Mouse (Mus musculus) C2C12 (cell line): ENCODE data around the gene Lsm12. TPM values are rescaled to one million over a fixed set of nuclear protein-coding genes. Genes with fewer than 3 reads are reported as not detected.

Source experiments
- H3K27me3 ChIP-seq: one replicate; pipeline ENCODE4 v1.6.1; 2011; ENCODE audit not compliant: control insufficient read depth, insufficient read depth, insufficient read length
- H3K36me3 ChIP-seq: one replicate; pipeline ENCODE4 v1.6.1; 2011; ENCODE audit not compliant: control insufficient read depth, insufficient read depth
- H3K4me3 ChIP-seq: one replicate; pipeline ENCODE4 v1.5.1; 2011; ENCODE audit warnings: mild to moderate bottlenecking, control low read depth; ENCODE audit not compliant: poor library complexity, insufficient read depth, severe bottlenecking
- H3K79me2 ChIP-seq: one replicate; pipeline ENCODE4 v1.6.1; 2011; ENCODE audit not compliant: control insufficient read depth, insufficient read depth
- H3K79me3 ChIP-seq: one replicate; pipeline ENCODE4 v1.6.1; 2011; ENCODE audit warnings: low read depth, control low read depth
- H3ac ChIP-seq: one replicate; pipeline ENCODE3; 2011; ENCODE audit warnings: low read depth; ENCODE audit not compliant: control insufficient read depth, insufficient read length
- CEBPB ChIP-seq: IDR thresholded peaks from one replicate; pipeline ENCODE4 v1.6.1; 2011; ENCODE audit warnings: low read depth, mild to moderate bottlenecking, control low read depth, moderate library complexity
- CTCF ChIP-seq: IDR thresholded peaks from one replicate; pipeline ENCODE4 v1.5.1; 2011; ENCODE audit not compliant: control insufficient read depth, insufficient read depth, insufficient read length
- FOSL1 ChIP-seq: IDR thresholded peaks from one replicate; pipeline ENCODE4 v1.8.0; 2011; ENCODE audit warnings: mild to moderate bottlenecking, low read length; ENCODE audit not compliant: poor library complexity, insufficient read depth, severe bottlenecking
- MAX ChIP-seq: IDR thresholded peaks from one replicate; pipeline ENCODE4 v1.6.1; 2011; ENCODE audit warnings: mild to moderate bottlenecking, control low read depth
- MYOD1 ChIP-seq: IDR thresholded peaks from one replicate; pipeline ENCODE4 v1.6.1; 2011; ENCODE audit warnings: low read depth; ENCODE audit not compliant: control insufficient read depth, insufficient read length
- MYOG ChIP-seq: IDR thresholded peaks from one replicate; pipeline ENCODE4 v1.6.1; 2011; ENCODE audit not compliant: control insufficient read depth, insufficient read length; ENCODE audit errors: extremely low read depth
- USF1 ChIP-seq: IDR thresholded peaks from one replicate; pipeline ENCODE4 v1.6.1; 2011; ENCODE audit warnings: low read depth, mild to moderate bottlenecking, control low read depth, moderate library complexity
- microRNA-seq: library from miRNA; unstranded; fragments of <30 nt; microRNA quantifications from one replicate; pipeline ENCODE4, GENCODE M21; 2019; ENCODE audit warnings: borderline microRNAs expressed
- polyA plus RNA-seq: library from polyadenylated mRNA; unstranded; fragments of >200 nt; fragmentation: generic; extraction: Trizol; gene quantifications from one replicate; pipeline ENCODE4 v1.2.1, GENCODE M21; 2012; ENCODE audit warnings: missing spikeins

Gene Lsm12
- polyA plus RNA-seq, 1 experiment = 43.0 TPM

- TF ChIP-seq CTCF (no peak), MYOD1 (no peak), FOSL1 (no peak), MAX (no peak), CEBPB (no peak), MYOG (no peak), USF1 (no peak)
- Histone ChIP-seq H3K79me2 (no peaks in the 10 kb centered on the region), H3K27me3 (peaks cover 13% of the 10 kb centered on the region), H3K79me3 (no peaks in the 10 kb centered on the region), H3K36me3 (no peaks in the 10 kb centered on the region), H3K4me3 (no peak overlapping the region), H3ac (no peak overlapping the region)
Measured at GRCm38 (mm10) chr11:102140508-102140907, 44.6 kb downstream of the Lsm12 start.

GRCm38 (mm10) chr11:102138447-102138740 lies 46.7 kb downstream of the Lsm12 start:
- TF ChIP-seq CTCF (peak; percentile 80), USF1 (no peak), CEBPB (no peak)
- Histone ChIP-seq H3K36me3 (no peaks in the 10 kb centered on the region), H3ac (no peak overlapping the region), H3K79me2 (no peaks in the 10 kb centered on the region), H3K4me3 (no peak overlapping the region), H3K79me3 (no peaks in the 10 kb centered on the region), H3K27me3 (peaks cover 9% of the 10 kb centered on the region)

GRCm38 (mm10) chr11:102137625-102138446 lies 47.3 kb downstream of the Lsm12 start:
- Histone ChIP-seq H3K4me3 (no peak overlapping the region), H3K36me3 (no peaks in the 10 kb centered on the region), H3K27me3 (peaks cover 9% of the 10 kb centered on the region), H3K79me3 (no peaks in the 10 kb centered on the region), H3ac (no peak overlapping the region), H3K79me2 (no peaks in the 10 kb centered on the region)
- TF ChIP-seq CTCF = no peak
- no peak for TF ChIP-seq MAX
- TF ChIP-seq FOSL1 = no peak
- no peak for TF ChIP-seq MYOG
- no peak for TF ChIP-seq CEBPB
- TF ChIP-seq MYOD1 = no peak
- TF ChIP-seq USF1 = no peak

- Histone ChIP-seq H3K79me3 (no peaks in the 10 kb centered on the region), H3K36me3 (no peaks in the 10 kb centered on the region), H3ac (no peak overlapping the region), H3K27me3 (peaks cover 26% of the 10 kb centered on the region), H3K4me3 (no peak overlapping the region), H3K79me2 (no peaks in the 10 kb centered on the region)
- no peak for TF ChIP-seq CTCF
- no peak for TF ChIP-seq FOSL1
- TF ChIP-seq MYOG = no peak
- no peak for TF ChIP-seq CEBPB
- TF ChIP-seq MAX = no peak
- no peak for TF ChIP-seq USF1
- no peak for TF ChIP-seq MYOD1
Measured at GRCm38 (mm10) chr11:102134516-102134915, 50.6 kb downstream of the Lsm12 start.

- Histone ChIP-seq H3K79me3 (no peaks in the 10 kb centered on the region), H3K27me3 (peaks cover 35% of the 10 kb centered on the region), H3K36me3 (no peaks in the 10 kb centered on the region), H3K4me3 (no peak overlapping the region), H3ac (no peak overlapping the region), H3K79me2 (no peaks in the 10 kb centered on the region)
- TF ChIP-seq MYOD1 (no peak), USF1 (no peak), FOSL1 (no peak), CTCF (no peak), MYOG (no peak), MAX (no peak), CEBPB (no peak)
Measured at GRCm38 (mm10) chr11:102117386-102117785, 67.7 kb downstream of the Lsm12 start.

GRCm38 (mm10) chr11:102116241-102116640 lies 68.9 kb downstream of the Lsm12 start:
- TF ChIP-seq FOSL1 = no peak
- TF ChIP-seq MAX = no peak
- no peak for TF ChIP-seq CEBPB
- no peak for TF ChIP-seq USF1
- no peak for TF ChIP-seq CTCF
- TF ChIP-seq MYOG = no peak
- no peak for TF ChIP-seq MYOD1
- H3K27me3 ChIP-seq = peaks cover 31% of the 10 kb centered on the region
- H3K4me3 ChIP-seq = no peak overlapping the region
- H3K36me3 ChIP-seq = no peaks in the 10 kb centered on the region
- H3K79me3 ChIP-seq = no peaks in the 10 kb centered on the region
- no peak overlapping the region for H3ac ChIP-seq
- H3K79me2 ChIP-seq = no peaks in the 10 kb centered on the region

Small RNA genes within 50 kb of the gene (microRNA-seq; reads per million reads assigned to microRNA genes)
- gene Mir8101 = 0.64 reads per million, percentile 13 among the genes with 10 or more reads in this experiment

Other genes with a start within 250 kb of the Lsm12 start
- gene Sost, start 218.3 kb downstream of the Lsm12 start, polyA plus RNA-seq = 0.02 TPM
- gene Cfap97d1, start 201.0 kb downstream of the Lsm12 start, polyA plus RNA-seq = not detected
- gene Dusp3, start 198.3 kb downstream of the Lsm12 start, polyA plus RNA-seq = 32.0 TPM
- gene Mpp3, start 156.8 kb downstream of the Lsm12 start, polyA plus RNA-seq = 0.14 TPM
- not detected for gene Cd300lg, start 143.8 kb downstream of the Lsm12 start, polyA plus RNA-seq
- 1.7 TPM for gene Mpp2, start 96.8 kb downstream of the Lsm12 start, polyA plus RNA-seq
- not detected for gene Ppy, start 84.0 kb downstream of the Lsm12 start, polyA plus RNA-seq
- not detected for gene Pyy, start 77.5 kb downstream of the Lsm12 start, polyA plus RNA-seq
- gene Nags, start 39.8 kb downstream of the Lsm12 start, polyA plus RNA-seq = not detected
- 25.1 TPM for gene Tmem101, start 28.9 kb downstream of the Lsm12 start, polyA plus RNA-seq
- gene G6pc3, start 4.3 kb upstream of the Lsm12 start, polyA plus RNA-seq = 40.4 TPM
- gene Hdac5, start 44.9 kb upstream of the Lsm12 start, polyA plus RNA-seq = 74.9 TPM
- 12.0 TPM for gene BC030867, start 63.6 kb upstream of the Lsm12 start, polyA plus RNA-seq
- not detected for gene Asb16, start 83.4 kb upstream of the Lsm12 start, polyA plus RNA-seq
- gene Tmub2, start 99.6 kb upstream of the Lsm12 start, polyA plus RNA-seq = 25.2 TPM
- gene Atxn7l3, start 111.3 kb upstream of the Lsm12 start, polyA plus RNA-seq = 33.9 TPM
- gene Ubtf, start 134.4 kb upstream of the Lsm12 start, polyA plus RNA-seq = 70.2 TPM
- gene Slc4a1, start 180.9 kb upstream of the Lsm12 start, polyA plus RNA-seq = not detected
- 2.2 TPM for gene Rundc3a, start 208.1 kb upstream of the Lsm12 start, polyA plus RNA-seq
- 174 TPM for gene Slc25a39, start 222.7 kb upstream of the Lsm12 start, polyA plus RNA-seq
- 79.1 TPM for gene Grn, start 245.0 kb upstream of the Lsm12 start, polyA plus RNA-seq